Mouse (Mus musculus): ENCODE measurements at regions not wholly inside any gene's neighbourhood (a gene's known extent, or its start where the extent isn't known, plus 50 kb on each side); places are given as distances from the start of the nearest gene placed in this dataset.

DNA sequence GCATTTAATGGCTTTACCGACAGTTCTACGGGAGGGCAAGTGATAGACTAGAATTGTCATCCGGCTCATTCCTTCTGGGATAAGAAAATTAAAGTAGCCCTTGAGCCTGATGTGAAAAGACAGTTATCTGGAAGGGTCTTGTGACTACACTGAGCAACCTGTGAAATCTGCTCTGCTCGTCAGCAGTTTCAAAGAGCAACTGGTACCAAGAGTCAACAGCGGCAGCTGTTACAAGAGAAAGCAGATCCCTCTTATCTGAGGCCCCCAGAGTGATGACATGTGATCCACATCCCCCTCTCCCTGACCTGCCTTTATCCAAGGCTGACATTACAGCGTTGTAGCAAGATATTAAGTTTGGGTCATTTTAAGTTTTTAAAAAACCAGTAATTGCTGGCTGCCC lies 52.6 kb upstream of the Unc13c start:
- DNase-seq = no peak

DNA sequence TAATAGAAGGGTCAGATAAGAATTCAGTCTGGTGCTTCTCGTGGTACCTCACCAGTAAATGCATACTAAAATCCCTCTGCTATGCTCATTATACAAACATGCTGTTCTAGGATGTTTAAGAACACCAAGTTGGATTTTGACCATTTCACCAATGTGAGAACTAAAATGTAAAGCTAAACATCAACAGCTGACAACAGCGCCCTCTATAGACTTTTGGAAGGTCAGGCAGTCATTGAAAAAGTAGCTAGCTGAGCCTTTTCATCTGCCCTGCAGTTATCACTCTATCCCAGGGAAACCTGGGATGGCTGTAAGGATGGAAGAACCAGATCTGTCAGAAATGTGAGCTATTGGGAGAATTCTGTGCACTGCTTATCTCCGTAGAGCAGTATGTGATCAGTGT lies 55.2 kb upstream of the Unc13c start:
- no peak for DNase-seq

DNA sequence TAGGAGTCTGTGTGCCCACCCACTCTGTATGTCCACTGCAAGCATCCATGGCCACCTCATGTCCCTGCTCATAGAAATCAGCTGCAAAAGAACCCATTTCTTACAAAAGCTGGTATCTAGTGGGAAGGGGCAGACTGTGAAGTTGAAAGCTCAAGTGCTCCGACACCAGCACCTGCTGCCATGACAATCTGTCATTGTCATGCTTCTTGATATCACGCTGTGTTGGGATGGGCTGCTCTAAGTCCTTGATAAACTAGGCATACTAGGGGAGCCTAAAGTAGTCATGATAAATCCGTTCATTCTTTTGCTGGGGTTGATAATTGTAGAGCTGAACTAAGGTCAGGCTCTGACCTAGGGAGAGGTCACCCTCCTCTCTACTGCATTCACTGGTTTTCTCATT lies 57.4 kb upstream of the Unc13c start:
- DNase-seq = no peak

DNA sequence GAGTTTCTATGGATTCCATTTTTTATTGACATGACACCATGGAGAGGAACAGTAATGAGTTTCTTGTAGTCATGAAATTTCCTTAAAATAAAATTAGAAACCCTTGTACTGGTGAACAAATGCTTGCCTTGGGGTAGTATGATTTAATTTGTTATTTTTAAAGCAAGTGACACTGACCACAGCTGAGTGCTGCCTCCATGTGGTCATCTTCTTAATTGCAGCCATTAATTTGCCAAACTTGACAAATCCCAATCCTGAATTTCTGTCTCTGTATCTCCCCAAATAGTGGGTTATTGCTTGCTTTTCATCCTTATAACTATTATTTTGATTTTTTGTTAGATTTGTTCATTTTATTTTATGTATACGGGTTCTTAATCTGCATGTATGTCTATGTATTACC lies 59.7 kb upstream of the Unc13c start:
- DNase-seq = no peak

DNA sequence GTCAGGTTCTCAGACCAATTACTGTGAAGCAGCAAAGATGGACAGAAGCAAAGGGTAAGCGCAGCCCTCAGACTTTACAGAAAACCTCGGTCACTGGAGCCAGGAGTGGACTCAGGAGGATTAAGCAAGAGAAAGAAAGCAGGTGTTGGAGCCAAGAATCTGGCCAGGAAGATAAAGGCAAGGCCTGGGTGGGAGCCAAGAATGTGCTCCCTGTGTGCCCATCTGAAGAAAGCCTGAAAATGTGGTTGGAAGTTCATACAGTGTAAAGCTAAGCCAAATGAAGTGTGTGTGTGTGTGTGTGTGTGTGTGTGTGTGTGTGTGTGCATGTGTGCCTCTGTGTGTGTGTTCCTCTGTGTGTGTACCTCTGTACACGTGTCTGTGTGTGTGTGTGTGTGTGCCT lies 64.2 kb upstream of the Wdr72 start:
- DNase-seq = peak; percentile 25

DNA sequence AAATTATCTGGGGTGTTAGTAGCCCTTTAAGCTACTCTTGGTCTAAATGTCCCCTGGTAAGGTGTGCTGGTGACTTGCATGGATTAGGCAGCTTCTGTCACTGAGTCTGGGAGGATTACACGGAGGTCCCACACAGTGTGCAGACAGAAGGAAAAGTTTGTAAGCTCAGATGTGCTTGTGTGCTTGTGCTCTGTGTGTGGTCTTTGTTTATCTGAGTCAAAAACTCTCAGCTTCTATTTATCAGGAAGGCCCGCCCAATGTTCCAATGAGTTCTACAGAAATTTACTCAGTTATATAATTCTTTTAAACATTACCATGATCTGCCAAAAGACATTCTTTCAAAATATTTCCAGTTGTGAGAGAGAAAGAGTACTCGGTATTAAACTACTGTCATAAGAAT lies 60.4 kb upstream of the Wdr72 start:
- no peak for DNase-seq

DNA sequence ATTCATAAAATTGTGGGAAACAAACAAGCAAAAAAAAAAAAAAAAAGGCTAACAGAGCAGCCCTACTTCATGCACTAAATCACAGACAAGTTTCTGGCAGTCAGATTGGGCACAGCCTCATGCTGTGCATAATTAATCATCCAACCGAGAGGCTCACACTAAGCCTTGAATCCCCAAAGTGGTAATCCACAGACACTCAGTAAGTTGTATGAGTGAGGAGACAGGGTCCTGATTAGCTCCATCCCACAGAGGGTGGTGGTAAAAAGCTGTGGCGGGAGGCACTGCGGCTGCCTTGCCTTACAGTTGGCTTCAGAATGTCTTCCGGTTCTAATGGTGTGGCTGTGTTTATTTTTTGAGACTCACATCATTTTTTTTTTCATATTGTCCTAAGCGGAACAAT lies 53.4 kb upstream of the Wdr72 start:
- no peak for DNase-seq

DNA sequence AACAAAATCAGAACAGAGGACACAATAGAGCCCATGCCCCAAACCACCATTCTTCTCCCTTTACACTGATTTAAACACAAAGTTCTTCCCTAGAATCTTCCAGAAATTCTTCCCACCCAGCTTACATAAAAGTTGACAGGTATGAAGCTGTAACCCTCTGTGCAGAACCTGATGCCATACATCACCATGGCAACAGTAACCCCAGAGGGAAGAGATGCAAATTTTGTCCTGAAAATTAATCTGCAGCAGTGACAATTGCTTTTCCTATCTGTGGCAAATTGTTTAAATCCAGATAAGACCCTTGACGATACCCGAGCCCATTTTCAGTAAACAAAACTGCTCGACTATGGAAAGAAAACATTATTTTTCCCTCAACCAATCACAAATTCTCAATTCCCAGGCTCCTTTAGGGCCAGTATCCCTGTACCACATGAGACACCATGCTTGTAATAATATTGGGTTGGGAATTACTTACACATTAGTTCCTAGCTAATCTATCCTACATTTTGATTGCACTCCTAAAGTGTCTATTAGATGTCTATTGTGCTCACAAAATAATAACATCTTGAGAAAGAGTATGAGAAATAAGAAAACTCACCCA lies 52.6 kb upstream of the Wdr72 start:
- no peak for DNase-seq

DNA sequence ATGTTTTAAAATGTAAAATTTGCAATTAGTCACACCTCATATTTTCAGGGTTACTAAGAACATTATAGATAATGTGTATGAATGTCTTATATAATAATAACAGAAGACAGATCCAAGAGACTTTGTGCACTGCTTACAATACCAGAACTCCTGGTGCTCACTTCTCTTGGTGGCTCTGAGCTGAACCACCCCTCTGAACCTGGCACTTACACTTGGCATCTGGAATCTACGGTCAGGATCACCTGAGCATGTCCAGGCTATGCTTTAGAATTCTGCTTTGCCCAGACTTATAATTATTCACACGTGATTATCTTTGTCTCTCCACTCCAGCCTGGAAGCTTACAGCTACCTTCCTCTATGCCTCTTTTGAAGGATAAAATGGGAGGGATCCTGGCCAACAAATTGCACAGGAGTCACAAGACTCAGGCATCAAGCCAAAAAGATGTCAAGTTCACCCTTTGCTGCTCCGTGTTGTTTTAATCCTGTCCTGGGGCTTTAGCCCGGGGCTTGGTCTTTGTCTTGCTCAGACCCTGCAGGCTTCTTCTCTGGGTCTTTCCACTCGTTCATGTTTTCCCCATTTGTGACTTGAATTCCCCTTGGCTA lies 51.8 kb upstream of the Wdr72 start:
- DNase-seq = peak; percentile 36
